Mouse (Mus musculus) small intestine, adult 2 months (tissue): Measurements from ENCODE around the gene Klb.

Experiments
- CTCF ChIP-seq: fragments of 200-500 bp; IDR thresholded peaks from 2 replicates; pipeline ENCODE4 v1.5.1; 2012; ENCODE audit warnings: low read depth, mild to moderate bottlenecking, control low read depth, inconsistent platforms, low read length, moderate library complexity, mixed read lengths; ENCODE audit not compliant: insufficient replicate concordance, insufficient read length; ENCODE audit errors: extremely low read depth
- POLR2A ChIP-seq: fragments of 200-500 bp; IDR thresholded peaks from 2 replicates; pipeline ENCODE4 v1.6.1; 2012; ENCODE audit warnings: low read depth, mild to moderate bottlenecking, control low read depth, inconsistent platforms, low read length, moderate library complexity

- TF ChIP-seq CTCF (no peak), POLR2A (no peak)
Measured at GRCm38 (mm10) chr5:65319176-65319575, 28.9 kb upstream of the Klb start.
